Mouse (Mus musculus): ENCODE results near the gene Gse1. TPM values are rescaled to one million over a fixed set of nuclear protein-coding genes. Genes with fewer than 3 reads are reported as not detected.

Gene Gse1
- total and polyA plus RNA-seq, 3 experiments, result 23.6 to 128 (median 66.9) TPM

- peaks cover 3 to 15% of the 10 kb centered on the region in 2 experiments; a peak in 3 of 4 replicates for H3K4me1 ChIP-seq (ENCODE audit: control insufficient read depth in 1 of 2, insufficient read depth in 2 of 2, low read length in 2 of 2)
- no peak overlapping the region for H3K4me3 ChIP-seq (ENCODE audit: control insufficient read depth in 1 of 2, insufficient read depth in 1 of 2, low read depth in 2 of 2, low read length in 2 of 2)
- H3K9ac ChIP-seq (ENCODE audit: control insufficient read depth, low read depth, low read length, poor library complexity, severe bottlenecking), result no peak overlapping the region
- no peak for DNase-seq (ENCODE audit: low read depth, low spot score)
- TF ChIP-seq POLR2A (IDR thresholded peaks at IDR 0.05; ENCODE audit: control insufficient read depth in 1 of 2, insufficient read depth in 1 of 2, low read depth in 1 of 2, low read length in 2 of 2, poor library complexity in 1 of 2), result no peak
- TF ChIP-seq SMC3 (IDR thresholded peaks at IDR 0.05; ENCODE audit: low read depth, low read length), result no peak
- no peak for TF ChIP-seq BHLHE40 (IDR thresholded peaks at IDR 0.05; ENCODE audit: borderline replicate concordance, low read depth, low read length)
- TF ChIP-seq TBP (IDR thresholded peaks at IDR 0.05; ENCODE audit: low read depth, low read length), result no peak
- TF ChIP-seq HCFC1 (IDR thresholded peaks at IDR 0.05; ENCODE audit: low read depth, low read length), result no peak
- TF ChIP-seq NELFE (IDR thresholded peaks at IDR 0.05; ENCODE audit: low read depth, low read length), result no peak
- no peak for TF ChIP-seq MAX (IDR thresholded peaks at IDR 0.05; ENCODE audit: low read length)
- TF ChIP-seq TCF12 (IDR thresholded peaks at IDR 0.05; ENCODE audit: low read depth, low read length), result no peak
- TF ChIP-seq TAL1 (IDR thresholded peaks at IDR 0.05; ENCODE audit: low read length), result no peak
- TF ChIP-seq E2F4 (IDR thresholded peaks at IDR 0.05; ENCODE audit: borderline replicate concordance, low read depth, low read length), result no peak
- TF ChIP-seq MYC (IDR thresholded peaks at IDR 0.05; ENCODE audit: low read depth, low read length), result no peak
- no peak for TF ChIP-seq MYB (IDR thresholded peaks at IDR 0.05; ENCODE audit: low read depth, low read length)
- TF ChIP-seq UBTF (IDR thresholded peaks at IDR 0.05; ENCODE audit: borderline replicate concordance, insufficient read depth, low read depth, low read length), result no peak
- TF ChIP-seq MEF2A (IDR thresholded peaks at IDR 0.05; ENCODE audit: extremely low read depth, insufficient replicate concordance, low read depth, low read length, poor library complexity, severe bottlenecking), result no peak
- TF ChIP-seq MAFK (IDR thresholded peaks at IDR 0.05; ENCODE audit: borderline replicate concordance, low read depth, low read length), result no peak
- no peak for TF ChIP-seq GATA1 (IDR thresholded peaks at IDR 0.05; ENCODE audit: low read depth, low read length)
- no peak for TF ChIP-seq EP300 (IDR thresholded peaks at IDR 0.05; ENCODE audit: low read depth in 1 of 2, low read length in 2 of 2)
- no peak for TF ChIP-seq ZC3H11A (IDR thresholded peaks at IDR 0.05; ENCODE audit: low read depth, low read length)
- no peak for TF ChIP-seq POLR2AphosphoS5 (IDR thresholded peaks at IDR 0.05; ENCODE audit: borderline replicate concordance, low read depth, low read length)
- no peak for TF ChIP-seq CTCF (IDR thresholded peaks at IDR 0.05 in 2 of 3, conservative IDR thresholded peaks at IDR 0.05 in 1 of 3; ENCODE audit: control insufficient read depth in 1 of 3, insufficient read depth in 1 of 3, low read depth in 2 of 3, low read length in 3 of 3, poor library complexity in 1 of 3, severe bottlenecking in 1 of 3)
- H3K27ac ChIP-seq (ENCODE audit: control insufficient read depth, low read depth, low read length), result no peak overlapping the region
- H3K27me3 ChIP-seq (ENCODE audit: control insufficient read depth in 1 of 2, insufficient read depth in 2 of 2, low read length in 2 of 2), result no peaks in the 10 kb centered on the region
- no peaks in the 10 kb centered on the region for H3K9me3 ChIP-seq (replicated peaks; ENCODE audit: insufficient read depth, low read length)
- H3K36me3 ChIP-seq (ENCODE audit: control insufficient read depth in 1 of 2, insufficient read depth in 2 of 2, low read length in 2 of 2), result peaks cover 0 to 3% of the 10 kb centered on the region in 2 experiments; a peak in 1 of 4 replicates
- H3K79me2 ChIP-seq (ENCODE audit: control insufficient read depth, insufficient read depth, low read length, poor library complexity), result no peaks in the 10 kb centered on the region
Measured at GRCm38 (mm10) chr8:120399212-120399934, 171.1 kb downstream of the Gse1 start.

GRCm38 (mm10) chr8:120401216-120401615 is 173.0 kb downstream of the Gse1 start:
- no peaks in the 10 kb centered on the region for H3K79me2 ChIP-seq (ENCODE audit: control insufficient read depth, insufficient read depth, low read length, poor library complexity)
- H3K27ac ChIP-seq (ENCODE audit: control insufficient read depth, low read depth, low read length), result no peak overlapping the region
- DNase-seq (ENCODE audit: low read depth, low spot score), result no peak
- H3K4me3 ChIP-seq (ENCODE audit: control insufficient read depth in 1 of 2, insufficient read depth in 1 of 2, low read depth in 2 of 2, low read length in 2 of 2), result no peak overlapping the region
- H3K9me3 ChIP-seq (replicated peaks; ENCODE audit: insufficient read depth, low read length), result no peaks in the 10 kb centered on the region
- no peaks in the 10 kb centered on the region for H3K27me3 ChIP-seq (ENCODE audit: control insufficient read depth in 1 of 2, insufficient read depth in 2 of 2, low read length in 2 of 2)
- H3K36me3 ChIP-seq (ENCODE audit: control insufficient read depth in 1 of 2, insufficient read depth in 2 of 2, low read length in 2 of 2), result peaks cover 0 to 3% of the 10 kb centered on the region in 2 experiments; a peak in 1 of 4 replicates
- H3K9ac ChIP-seq (ENCODE audit: control insufficient read depth, low read depth, low read length, poor library complexity, severe bottlenecking), result no peak overlapping the region
- TF ChIP-seq HCFC1 (IDR thresholded peaks at IDR 0.05; ENCODE audit: low read depth, low read length) (no peak), ZMIZ1 (IDR thresholded peaks at IDR 0.05; ENCODE audit: low read depth, low read length) (no peak), E2F4 (IDR thresholded peaks at IDR 0.05; ENCODE audit: borderline replicate concordance, low read depth, low read length) (no peak), POLR2AphosphoS5 (IDR thresholded peaks at IDR 0.05; ENCODE audit: borderline replicate concordance, low read depth, low read length) (no peak), ZNF384 (IDR thresholded peaks at IDR 0.05; ENCODE audit: low read depth, low read length) (no peak), TAL1 (IDR thresholded peaks at IDR 0.05; ENCODE audit: low read length) (no peak), CHD1 (IDR thresholded peaks at IDR 0.05; ENCODE audit: low read depth, low read length) (no peak), POLR2A (IDR thresholded peaks at IDR 0.05; ENCODE audit: control insufficient read depth in 1 of 2, insufficient read depth in 1 of 2, low read depth in 1 of 2, low read length in 2 of 2, poor library complexity in 1 of 2) (no peak), UBTF (IDR thresholded peaks at IDR 0.05; ENCODE audit: borderline replicate concordance, insufficient read depth, low read depth, low read length) (no peak), MEF2A (IDR thresholded peaks at IDR 0.05; ENCODE audit: extremely low read depth, insufficient replicate concordance, low read depth, low read length, poor library complexity, severe bottlenecking) (no peak), ZC3H11A (IDR thresholded peaks at IDR 0.05; ENCODE audit: low read depth, low read length) (no peak), CTCF (IDR thresholded peaks at IDR 0.05 in 2 of 3, conservative IDR thresholded peaks at IDR 0.05 in 1 of 3; ENCODE audit: control insufficient read depth in 1 of 3, insufficient read depth in 1 of 3, low read depth in 2 of 3, low read length in 3 of 3, poor library complexity in 1 of 3, severe bottlenecking in 1 of 3) (no peak)
- H3K4me1 ChIP-seq (ENCODE audit: control insufficient read depth in 1 of 2, insufficient read depth in 2 of 2, low read length in 2 of 2), result peaks cover 3 to 15% of the 10 kb centered on the region in 2 experiments; a peak in 3 of 4 replicates

All from MEL (cell line).